Mouse (Mus musculus) G1E (cell line): ENCODE data around the gene Dock2. TPM values are rescaled to one million over a fixed set of nuclear protein-coding genes. Genes with fewer than 3 reads are reported as not detected.

Source experiments
- ATAC-seq: 2 replicates; pipeline ENCODE4 v1.8.0; 2016; ENCODE audit warnings: mild to moderate bottlenecking; ENCODE audit not compliant: insufficient number of reproducible peaks, poor library complexity, low FRiP score, severe bottlenecking; ENCODE audit errors: extremely low read depth
- DNase-seq: peaks from one replicate; pipeline ENCODE4 v3.0.0; 2012; ENCODE audit warnings: low spot score
- H3K27me3 ChIP-seq: 2 replicates; pipeline ENCODE4 v1.6.1; 2012; ENCODE audit warnings: mild to moderate bottlenecking, low read length, inconsistent platforms; ENCODE audit not compliant: insufficient read depth
- H3K36me3 ChIP-seq: replicated peaks from 2 replicates; pipeline ENCODE3; 2012; ENCODE audit warnings: mild to moderate bottlenecking, inconsistent platforms
- H3K4me1 ChIP-seq: 2 replicates; pipeline ENCODE4 v1.6.1; 2012; ENCODE audit warnings: low read depth, low read length, inconsistent platforms, mixed read lengths; ENCODE audit not compliant: insufficient read depth
- H3K4me3 ChIP-seq: 2 replicates; pipeline ENCODE4 v1.5.1; 2012; ENCODE audit warnings: low read depth, mild to moderate bottlenecking, inconsistent platforms, low read length, moderate library complexity, mixed read lengths
- H3K9me3 ChIP-seq: replicated peaks from 2 replicates; pipeline ENCODE4 v1.6.1; 2012; ENCODE audit warnings: inconsistent platforms
- CTCF ChIP-seq: IDR thresholded peaks from 2 replicates; pipeline ENCODE4 v1.5.1; 2012; ENCODE audit warnings: low read depth, low read length, inconsistent platforms, mixed read lengths
- GATA1 ChIP-seq: IDR thresholded peaks from 2 replicates; pipeline ENCODE4 v1.6.1; 2012; ENCODE audit warnings: borderline replicate concordance, low read length, inconsistent platforms, mixed read lengths
- GATA2 ChIP-seq: IDR thresholded peaks from 2 replicates; pipeline ENCODE4 v1.6.1; 2012; ENCODE audit warnings: low read depth, low read length, inconsistent platforms, borderline replicate concordance
- POLR2AphosphoS5 ChIP-seq: IDR thresholded peaks from 2 replicates; pipeline ENCODE4 v1.6.1; 2012; ENCODE audit warnings: low read depth, low read length, inconsistent platforms; ENCODE audit not compliant: insufficient replicate concordance
- TAL1 ChIP-seq: conservative IDR thresholded peaks from 2 replicates; pipeline ENCODE4 v1.6.1; 2012; ENCODE audit warnings: low read depth, low read length, inconsistent platforms, mixed read lengths
- polyA plus RNA-seq: library from polyadenylated mRNA; stranded (reverse); fragments of >175 nt; gene quantifications from 2 replicates; pipeline ENCODE4 v1.2.3, GENCODE M21; 2012
- total RNA-seq, 2 experiments: library from RNA; stranded (forward) in 1 of 2; stranded (reverse) in 1 of 2; fragments of 200-1000 nt in 1 of 2; fragments of >200 nt in 1 of 2; fragmentation: Nextera tagmentation in 1 of 2; gene quantifications; 2 replicates each; pipeline ENCODE4 v1.2.3; 2014 to 2017

Dock2 gene
- total and polyA plus RNA-seq, 3 experiments: 2.8 to 20.0 (median 4.7) TPM

DNA sequence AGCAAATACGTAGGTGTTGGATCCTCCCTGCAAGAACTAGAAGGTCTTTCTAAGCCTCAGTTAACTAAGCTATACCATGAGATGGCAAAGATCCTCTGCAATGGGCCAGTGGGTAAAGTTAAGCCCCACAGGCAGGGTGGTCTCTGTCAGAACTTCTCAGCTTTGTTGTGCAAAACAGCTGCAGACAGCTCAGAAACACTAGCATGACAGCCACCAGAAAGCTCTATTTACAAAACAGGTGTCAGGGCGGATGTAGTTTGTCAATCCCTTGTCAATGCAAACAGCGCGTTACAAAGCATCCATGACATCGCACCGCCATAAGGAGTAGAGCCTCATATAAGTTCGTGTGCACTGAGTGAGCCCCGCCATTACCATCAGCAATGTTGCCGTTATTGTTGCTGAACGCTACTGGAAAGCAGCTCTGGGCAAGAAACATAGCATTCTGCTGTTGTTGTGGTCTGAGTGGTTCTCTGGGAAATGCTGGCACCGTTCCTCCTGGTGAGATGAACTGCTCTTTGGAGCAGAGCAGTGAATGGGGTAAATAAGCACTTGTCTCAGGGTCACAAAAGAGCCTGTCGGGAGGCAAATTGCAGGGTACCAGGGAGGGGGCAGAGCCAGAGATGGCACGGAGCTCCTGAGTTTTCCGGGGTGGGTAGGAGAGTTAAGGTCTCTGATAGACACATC is 507.2 kb downstream of the Dock2 start:
- ATAC-seq (no peak), DNase-seq (no peak)
- TF ChIP-seq GATA2: no peak
- no peak for TF ChIP-seq TAL1
- no peak for TF ChIP-seq POLR2AphosphoS5
- no peak for TF ChIP-seq GATA1
- TF ChIP-seq CTCF: no peak
- 0 out of 2 replicates have a peak, but pooled peaks cover 4% of the 10 kb centered on the region for H3K9me3 ChIP-seq
- no peak overlapping the region for H3K4me3 ChIP-seq
- no peaks in the 10 kb centered on the region for H3K4me1 ChIP-seq
- H3K36me3 ChIP-seq: no peaks in the 10 kb centered on the region
- H3K27me3 ChIP-seq: no peaks in the 10 kb centered on the region

DNA sequence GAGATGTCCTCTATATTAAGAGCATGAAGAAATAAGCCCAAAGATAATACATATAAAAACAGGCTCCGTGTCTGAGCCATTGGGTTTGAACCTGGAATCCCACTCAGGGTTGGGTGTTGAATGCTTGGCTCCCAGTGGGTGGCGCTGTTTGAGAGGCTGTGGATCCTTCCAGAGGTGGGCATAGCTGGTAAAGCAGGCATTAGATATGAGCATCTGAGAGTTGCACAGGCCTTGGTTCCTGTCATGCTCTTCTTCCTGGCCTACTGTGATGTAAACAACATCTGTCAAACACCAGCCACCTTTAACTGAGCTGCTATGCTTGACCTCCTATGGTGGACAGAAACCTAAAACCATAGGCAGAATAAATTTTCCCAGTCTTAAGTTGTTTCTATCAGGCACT is 507.8 kb downstream of the Dock2 start:
- ATAC-seq: no peak
- Histone ChIP-seq H3K27me3 (no peaks in the 10 kb centered on the region), H3K36me3 (no peaks in the 10 kb centered on the region), H3K4me1 (no peaks in the 10 kb centered on the region), H3K4me3 (no peak overlapping the region), H3K9me3 (0 out of 2 replicates have a peak, but pooled peaks cover 4% of the 10 kb centered on the region)
- TF ChIP-seq GATA1 (no peak), GATA2 (no peak), TAL1 (no peak), CTCF (no peak), POLR2AphosphoS5 (no peak)
- DNase-seq: no peak

DNA sequence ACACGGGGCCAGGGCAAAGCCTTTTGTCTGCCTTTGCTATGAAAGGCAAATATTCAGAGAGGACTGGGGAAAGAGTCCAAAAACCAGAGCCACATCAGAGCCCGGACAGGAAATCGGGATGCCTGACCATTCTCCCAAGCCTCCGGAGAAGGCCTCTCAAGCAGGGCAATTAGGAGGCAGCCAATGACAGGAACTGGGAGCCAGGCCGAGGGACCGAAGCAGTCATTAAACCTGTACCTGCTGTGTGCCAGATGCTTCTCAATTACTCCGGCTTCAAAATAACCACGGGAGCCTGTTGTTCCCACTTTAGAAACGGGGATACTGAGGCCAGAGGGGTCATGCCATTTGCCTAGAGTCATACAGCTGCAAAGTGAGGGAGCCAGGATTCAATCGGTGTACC is 511.7 kb downstream of the Dock2 start:
- ATAC-seq (no peak), DNase-seq (no peak)
- Histone ChIP-seq H3K9me3 (peaks cover 8% of the 10 kb centered on the region; the same call in 1 of the 2 replicates), H3K4me1 (no peaks in the 10 kb centered on the region), H3K36me3 (no peaks in the 10 kb centered on the region), H3K27me3 (no peaks in the 10 kb centered on the region), H3K4me3 (no peak overlapping the region)
- TF ChIP-seq CTCF (no peak), TAL1 (no peak), GATA2 (no peak), GATA1 (no peak), POLR2AphosphoS5 (no peak)

DNA sequence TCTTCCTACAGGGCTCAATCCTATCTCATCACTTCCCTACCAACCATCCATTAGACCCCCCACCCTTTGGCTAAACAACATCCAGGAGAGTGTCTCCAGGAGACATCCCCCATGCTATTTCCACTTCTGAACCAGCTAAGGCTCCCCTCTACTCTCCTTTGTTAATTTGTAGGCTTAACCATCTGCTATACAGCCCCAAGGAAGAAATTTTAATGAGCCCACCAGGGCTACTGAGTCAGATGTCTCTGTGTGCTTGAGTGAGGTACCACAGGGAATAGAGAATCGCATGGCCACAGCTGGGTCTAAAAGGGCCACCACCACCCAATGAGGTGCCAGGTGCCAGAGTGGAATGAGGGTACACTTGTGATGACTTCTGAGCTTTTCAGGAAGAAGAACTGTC is 519.6 kb downstream of the Dock2 start:
- H3K4me3 ChIP-seq: no peak overlapping the region
- DNase-seq: no peak
- H3K4me1 ChIP-seq: no peaks in the 10 kb centered on the region
- peaks cover 7% of the 10 kb centered on the region for H3K9me3 ChIP-seq
- no peaks in the 10 kb centered on the region for H3K27me3 ChIP-seq
- ATAC-seq: no peak
- H3K36me3 ChIP-seq: no peaks in the 10 kb centered on the region
- TF ChIP-seq CTCF (no peak), GATA2 (no peak), POLR2AphosphoS5 (no peak), TAL1 (no peak), GATA1 (no peak)

DNA sequence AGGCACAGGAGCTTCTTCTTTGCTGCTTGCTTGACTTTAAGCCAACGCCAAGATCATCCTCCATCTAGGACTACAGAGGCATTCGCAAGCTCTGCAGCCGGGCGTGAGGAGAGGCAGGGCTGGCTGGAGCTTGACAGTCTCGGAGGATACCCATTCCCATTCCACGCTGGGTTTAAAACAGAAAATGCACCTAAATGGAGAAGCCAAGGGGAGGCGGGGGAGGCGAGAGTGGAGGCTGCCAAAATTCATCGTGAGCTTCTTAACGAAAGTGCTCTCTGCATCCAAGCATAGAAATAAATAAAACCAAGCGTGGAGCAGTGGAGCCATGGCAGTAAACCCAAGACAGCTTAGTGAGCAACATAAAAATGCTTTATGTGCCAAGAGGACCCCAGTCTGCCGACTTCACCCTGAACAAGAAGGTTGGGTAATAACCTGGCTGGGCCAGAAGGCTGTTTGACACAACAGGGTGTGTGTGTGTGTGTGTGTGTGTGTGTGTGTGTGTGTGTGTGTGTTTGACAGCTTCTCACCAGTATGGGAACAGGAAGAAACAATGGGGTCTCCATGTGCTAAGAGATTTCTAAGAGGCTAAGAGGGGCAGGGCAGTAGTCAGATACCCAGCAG is 524.7 kb downstream of the Dock2 start:
- no peaks in the 10 kb centered on the region for H3K27me3 ChIP-seq
- H3K4me3 ChIP-seq: no peak overlapping the region
- no peaks in the 10 kb centered on the region for H3K36me3 ChIP-seq
- peaks cover 10% of the 10 kb centered on the region for H3K9me3 ChIP-seq
- TF ChIP-seq GATA2: no peak
- no peak for TF ChIP-seq TAL1
- no peak for TF ChIP-seq GATA1
- no peak for TF ChIP-seq POLR2AphosphoS5
- TF ChIP-seq CTCF: no peak
- ATAC-seq (no peak), DNase-seq (no peak)
- H3K4me1 ChIP-seq: no peaks in the 10 kb centered on the region

DNA sequence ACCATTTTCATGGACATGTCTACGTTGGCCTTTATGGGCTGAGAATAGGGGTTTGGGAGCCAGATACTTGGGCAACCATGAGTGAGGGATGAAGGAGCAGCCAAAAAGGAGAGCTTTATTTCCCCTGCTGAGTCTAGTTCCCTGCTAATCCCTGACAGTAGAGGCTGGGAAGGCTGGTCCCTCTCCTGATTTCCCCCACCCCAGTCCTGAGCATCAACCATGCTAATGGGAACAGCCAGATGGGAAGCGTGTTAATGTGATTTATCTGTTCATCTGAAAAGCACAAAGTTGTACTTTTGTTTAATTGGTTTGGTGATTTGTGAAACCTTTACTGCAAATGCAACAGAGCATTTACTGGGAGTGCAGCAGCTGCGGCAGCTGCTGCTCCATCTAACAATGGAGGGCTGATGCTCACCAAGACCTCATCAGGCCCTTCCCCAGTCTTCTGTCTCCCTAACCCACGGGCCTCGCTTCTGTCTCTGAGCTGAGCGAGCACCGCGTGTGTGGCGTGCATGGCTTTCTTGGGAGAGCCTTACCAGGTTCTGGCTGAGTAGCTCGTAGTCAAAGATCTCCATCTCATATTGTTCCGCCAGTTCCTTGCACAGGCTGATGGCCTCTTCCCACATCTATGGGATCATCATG is 526.0 kb downstream of the Dock2 start:
- Histone ChIP-seq H3K4me3 (no peak overlapping the region), H3K27me3 (no peaks in the 10 kb centered on the region), H3K36me3 (no peaks in the 10 kb centered on the region), H3K4me1 (no peaks in the 10 kb centered on the region), H3K9me3 (peaks cover 12% of the 10 kb centered on the region)
- DNase-seq: no peak
- ATAC-seq: no peak
- TF ChIP-seq CTCF (no peak), GATA1 (no peak), POLR2AphosphoS5 (no peak), GATA2 (no peak), TAL1 (no peak)

DNA sequence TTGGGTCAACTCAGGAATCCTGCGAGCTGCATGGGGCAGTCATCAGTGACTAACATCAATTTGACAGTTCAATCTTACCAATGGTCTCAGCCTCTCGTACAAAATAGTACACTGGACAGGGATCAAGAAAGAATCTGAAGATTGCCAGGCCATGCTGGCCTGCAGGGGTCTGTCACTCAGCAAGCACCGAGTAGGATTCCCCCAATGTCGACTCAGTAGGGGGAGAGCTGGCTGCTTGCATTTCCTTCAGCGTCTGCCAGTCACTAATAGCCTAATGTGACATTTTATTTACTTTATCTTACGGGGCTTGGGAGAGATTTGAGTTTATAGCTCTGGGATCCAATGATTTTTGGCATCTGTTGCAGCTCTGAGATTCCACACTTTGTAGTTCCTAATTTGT is 540.7 kb downstream of the Dock2 start:
- DNase-seq (no peak), ATAC-seq (no peak)
- Histone ChIP-seq H3K36me3 (no peaks in the 10 kb centered on the region), H3K4me1 (no peaks in the 10 kb centered on the region), H3K9me3 (peaks cover 6% of the 10 kb centered on the region), H3K4me3 (no peak overlapping the region), H3K27me3 (no peaks in the 10 kb centered on the region)
- TF ChIP-seq TAL1: no peak
- TF ChIP-seq POLR2AphosphoS5: no peak
- no peak for TF ChIP-seq GATA1
- no peak for TF ChIP-seq GATA2
- no peak for TF ChIP-seq CTCF
